Mouse (Mus musculus) CH12.LX (cell line): ENCODE data around the gene Dpy30.

ENCODE experiments used
- EP300 ChIP-seq: IDR thresholded peaks from 2 replicates; pipeline ENCODE4 v1.6.1; 2011; ENCODE audit warnings: low read length, improper control_type of control experiment
- MAX ChIP-seq: IDR thresholded peaks from 2 replicates; pipeline ENCODE4 v1.6.1; 2011; ENCODE audit warnings: low read length, improper control_type of control experiment
- POLR2AphosphoS2 ChIP-seq: IDR thresholded peaks from 2 replicates; pipeline ENCODE4 v1.6.1; 2011; ENCODE audit warnings: low read depth, low read length, improper control_type of control experiment
- UBTF ChIP-seq: IDR thresholded peaks from 2 replicates; pipeline ENCODE4 v1.6.1; 2012; ENCODE audit warnings: low read depth, mild to moderate bottlenecking, inconsistent platforms, low read length, improper control_type of control experiment, moderate library complexity

DNA sequence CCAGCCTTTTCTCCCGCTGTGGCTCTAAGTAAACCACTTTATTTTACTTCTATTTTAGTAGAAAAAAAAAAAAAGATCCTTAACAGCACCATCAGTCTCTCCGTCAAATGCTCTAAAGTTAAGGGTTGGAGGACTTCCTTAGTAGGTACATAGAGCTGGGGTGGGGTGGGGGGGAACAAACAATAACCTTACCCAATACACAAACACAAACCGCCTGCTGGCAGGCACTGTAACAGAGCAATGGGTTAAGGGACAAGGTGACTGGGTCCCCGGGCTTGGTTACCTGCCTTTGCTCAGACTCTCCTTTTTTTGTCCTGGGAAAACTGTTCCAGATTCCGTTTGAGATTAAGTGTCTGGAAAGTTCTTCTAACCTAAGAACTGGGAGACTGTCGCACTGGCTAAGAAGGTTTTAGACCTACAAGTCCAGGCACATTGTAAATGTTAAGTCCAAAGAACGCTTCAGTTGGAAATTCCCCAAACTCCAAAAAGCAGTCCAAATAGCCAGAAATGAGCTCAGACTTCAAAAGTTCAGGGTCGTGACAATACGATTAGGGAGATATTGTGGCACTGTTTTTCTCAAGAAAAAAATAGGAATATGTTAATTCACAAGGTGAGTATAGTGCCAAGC, 7.4 kb upstream of the Dpy30 start:
- no peak for TF ChIP-seq MAX
- TF ChIP-seq POLR2AphosphoS2: no peak
- no peak for TF ChIP-seq EP300
- TF ChIP-seq UBTF: no peak
